Comparison of ENCODE assay signal across 8 mouse cellular contexts in the genomic region with DNA sequence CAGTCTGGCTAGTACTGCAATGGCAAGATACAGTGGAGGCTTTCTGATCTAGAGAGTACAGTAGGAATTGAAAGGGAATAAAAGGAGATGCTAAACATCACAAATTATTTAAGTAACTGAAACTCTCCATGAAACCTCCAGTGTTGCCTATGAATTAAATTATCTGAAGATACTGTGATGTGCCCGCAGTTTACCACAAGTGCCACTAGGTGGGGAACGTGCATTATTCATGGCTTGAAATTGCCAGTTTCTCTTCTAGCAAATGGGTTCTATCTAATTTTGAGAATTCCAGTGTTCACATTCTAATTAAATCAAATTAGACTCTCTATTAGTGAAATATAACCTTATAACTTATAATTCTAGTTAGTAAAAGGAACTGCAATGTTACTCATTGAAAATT.
A peak's percentile ranks its signal among the peaks of the same experiment; 100 is the strongest.
DNase-seq lines count a peak whose midpoint lies in the region; ATAC-seq and TF ChIP-seq lines count a peak whose summit lies in the region.

No protein-coding gene starts in this region.

- peak; percentile 8 for DNase-seq in heart, adult 8-10 months (ENCODE audit: low spot score)
- DNase-seq in heart, embryonic 10.5 days (ENCODE audit: low spot score) = no peak
- peak; percentile 7 for DNase-seq in c-Kit-positive CD71-positive TER-119-positive erythroid progenitor cells, embryonic 14.5 days (ENCODE audit: low spot score)
- peak; percentile 87 for DNase-seq in forebrain, postnatal 0 days
- DNase-seq in left cerebral cortex, adult 18-20 months (ENCODE audit: low spot score in 2 of 2) = peak; percentile 50 to 64

- no peak overlapping the region for H3K4me3 ChIP-seq in heart, embryonic 10.5 days
- no peak overlapping the region for H3K4me3 ChIP-seq in C2C12 (ENCODE audit: insufficient read depth, poor library complexity, severe bottlenecking)
- H3K4me3 ChIP-seq in forebrain, postnatal 0 days (ENCODE audit: low read depth, low read length) = no peak overlapping the region
- no peak overlapping the region for H3K4me3 ChIP-seq in midbrain, embryonic 16.5 days (ENCODE audit: low read depth, low read length)

- H3K4me2 ChIP-seq in forebrain, postnatal 0 days (ENCODE audit: low read depth) = no peak overlapping the region
- no peak overlapping the region for H3K4me2 ChIP-seq in midbrain, embryonic 16.5 days (ENCODE audit: low read length)

- no peaks in the 10 kb centered on the region for H3K4me1 ChIP-seq in heart, embryonic 10.5 days
- no peaks in the 10 kb centered on the region for H3K4me1 ChIP-seq in forebrain, postnatal 0 days (ENCODE audit: insufficient read depth)
- H3K4me1 ChIP-seq in midbrain, embryonic 16.5 days (ENCODE audit: control insufficient read depth, insufficient read depth, low read length) = no peaks in the 10 kb centered on the region

- 4% methylated on average over 2 of the region's 2 CpGs for WGBS in heart, embryonic 10.5 days
- 0% methylated on average over 2 of the region's 2 CpGs for WGBS in forebrain, postnatal 0 days
- WGBS in midbrain, embryonic 16.5 days = 3% methylated on average over 2 of the region's 2 CpGs

- H3K9me3 ChIP-seq in heart, embryonic 10.5 days = no peaks in the 10 kb centered on the region
- no peaks in the 10 kb centered on the region for H3K9me3 ChIP-seq in forebrain, postnatal 0 days (ENCODE audit: low read length)
- H3K9me3 ChIP-seq in midbrain, embryonic 16.5 days (replicated peaks; ENCODE audit: control insufficient read depth, low read length, poor library complexity, severe bottlenecking) = no peaks in the 10 kb centered on the region

- no peaks in the 10 kb centered on the region for H3K36me3 ChIP-seq in heart, embryonic 10.5 days
- H3K36me3 ChIP-seq in C2C12 (ENCODE audit: control insufficient read depth, insufficient read depth) = no peaks in the 10 kb centered on the region
- no peaks in the 10 kb centered on the region for H3K36me3 ChIP-seq in forebrain, postnatal 0 days (ENCODE audit: insufficient read depth)
- H3K36me3 ChIP-seq in midbrain, embryonic 16.5 days (ENCODE audit: control insufficient read depth, insufficient read depth, low read length) = no peaks in the 10 kb centered on the region

- peak; percentile 16 for TF ChIP-seq CTCF in C2C12 (IDR thresholded peaks at IDR 0.05; ENCODE audit: control insufficient read depth, insufficient read depth, insufficient read length)
- TF ChIP-seq CTCF in forebrain, postnatal 0 days (IDR thresholded peaks at IDR 0.05; ENCODE audit: low read depth) = peak; percentile 85

- H3K9ac ChIP-seq in forebrain, postnatal 0 days = no peak overlapping the region
- no peak overlapping the region for H3K9ac ChIP-seq in midbrain, embryonic 16.5 days (ENCODE audit: low read depth, low read length)

- no peaks in the 10 kb centered on the region for H3K79me3 ChIP-seq in C2C12 (ENCODE audit: low read depth)

- H3K79me2 ChIP-seq in C2C12 (ENCODE audit: control insufficient read depth, insufficient read depth) = no peaks in the 10 kb centered on the region

- H3K27ac ChIP-seq in heart, embryonic 10.5 days = no peak overlapping the region
- no peak overlapping the region for H3K27ac ChIP-seq in forebrain, postnatal 0 days (ENCODE audit: low read depth, low read length)
- H3K27ac ChIP-seq in midbrain, embryonic 16.5 days (ENCODE audit: low read length) = no peak overlapping the region

- no peaks in the 10 kb centered on the region for H3K27me3 ChIP-seq in heart, embryonic 10.5 days (ENCODE audit: insufficient read depth, poor library complexity, severe bottlenecking)
- H3K27me3 ChIP-seq in C2C12 (ENCODE audit: control insufficient read depth, insufficient read depth, insufficient read length) = no peaks in the 10 kb centered on the region
- no peaks in the 10 kb centered on the region for H3K27me3 ChIP-seq in forebrain, postnatal 0 days (ENCODE audit: insufficient read depth, low read length)
- no peaks in the 10 kb centered on the region for H3K27me3 ChIP-seq in midbrain, embryonic 16.5 days (ENCODE audit: control insufficient read depth, insufficient read depth, low read depth, low read length)

- H3ac ChIP-seq in C2C12 (ENCODE audit: control insufficient read depth, insufficient read length, low read depth) = no peak overlapping the region

- ATAC-seq in forebrain, postnatal 0 days = peak; percentile 78; the same call in 1 of the 2 replicates
- ATAC-seq in midbrain, embryonic 16.5 days = peak; percentile 79
- no peak for ATAC-seq in erythroid progenitor cell, adult 5-6 weeks (replicated peaks; ENCODE audit: low FRiP score, poor library complexity, severe bottlenecking)

TF ChIP-seq in C2C12, 6 proteins besides CTCF, POLR2A, EP300 and RAD21:
- TF ChIP-seq MYOG (IDR thresholded peaks at IDR 0.05; ENCODE audit: control insufficient read depth, extremely low read depth, insufficient read length) (no peak), MAX (IDR thresholded peaks at IDR 0.05) (no peak), MYOD1 (IDR thresholded peaks at IDR 0.05; ENCODE audit: control insufficient read depth, insufficient read length, low read depth) (no peak), USF1 (IDR thresholded peaks at IDR 0.05; ENCODE audit: low read depth) (no peak), CEBPB (IDR thresholded peaks at IDR 0.05; ENCODE audit: low read depth) (no peak), FOSL1 (IDR thresholded peaks at IDR 0.05; ENCODE audit: insufficient read depth, low read length, poor library complexity, severe bottlenecking) (no peak)
